Mouse (Mus musculus): Measurements from ENCODE around the gene Wnk4. TPM values are rescaled to one million over a fixed set of nuclear protein-coding genes. Genes with fewer than 3 reads are reported as not detected.

The Wnk4 gene
- polyA plus RNA-seq, 1 experiment from 2014 or later: 30.5 TPM

DNA sequence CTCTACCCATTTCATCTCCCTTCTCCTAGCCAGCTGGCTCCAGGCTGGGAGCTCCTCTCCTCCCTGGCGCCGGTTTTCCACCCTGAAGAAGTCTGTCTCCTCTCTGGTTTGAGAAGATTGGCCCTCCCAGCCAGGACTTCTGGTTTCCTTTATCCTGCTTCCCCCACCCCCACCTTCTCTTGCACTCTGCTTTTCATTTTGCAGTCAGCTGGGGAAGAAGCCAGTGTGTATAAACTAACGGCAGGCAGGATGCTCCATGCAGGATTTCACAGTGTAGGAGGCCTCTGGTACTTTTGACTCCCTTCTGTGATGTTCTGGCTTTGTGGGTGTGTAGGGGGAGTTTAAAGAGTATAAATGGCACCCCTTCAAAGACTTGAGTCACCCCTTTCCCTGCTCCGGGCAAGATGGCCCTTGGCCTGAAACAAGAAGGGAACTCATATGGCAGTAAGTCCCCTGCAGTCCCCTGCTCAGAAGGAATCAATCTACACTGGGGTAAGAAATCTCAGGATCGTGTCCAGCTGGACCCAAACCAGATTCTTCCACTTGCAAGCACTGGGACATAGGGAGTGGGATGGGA lies 22.2 kb upstream of the Wnk4 start:
- no peak overlapping the region for H3K4me2 ChIP-seq (replicated peaks; ENCODE audit: low read depth, low read length)
- H3K27ac ChIP-seq (ENCODE audit: low read length): peak overlapping the region; percentile 60; the same call in 1 of the 2 replicates
- 39% methylated on average over 5 of the region's 5 CpGs for WGBS
- no peak overlapping the region for H3K4me3 ChIP-seq (ENCODE audit: low read length)
- H3K27me3 ChIP-seq (ENCODE audit: insufficient read depth, low read length): no peaks in the 10 kb centered on the region
- H3K9me3 ChIP-seq (ENCODE audit: low read length): no peaks in the 10 kb centered on the region
- peak; percentile 54; the same call in 1 of the 2 replicates for ATAC-seq (ENCODE audit: low FRiP score, low TSS enrichment)
- H3K36me3 ChIP-seq (ENCODE audit: insufficient read depth, low read length): no peaks in the 10 kb centered on the region
- H3K4me1 ChIP-seq (ENCODE audit: insufficient read depth, low read length): peaks cover 4% of the 10 kb centered on the region; the same call in 1 of the 2 replicates
- H3K9ac ChIP-seq (replicated peaks; ENCODE audit: low read length): no peak overlapping the region

- H3K4me3 ChIP-seq (ENCODE audit: low read length): peak overlapping the region; percentile 80; the same call in 1 of the 2 replicates
- H3K9ac ChIP-seq (replicated peaks; ENCODE audit: low read length): peak overlapping the region; percentile 53
- no peaks in the 10 kb centered on the region for H3K27me3 ChIP-seq (ENCODE audit: insufficient read depth, low read length)
- peak overlapping the region; percentile 91 for H3K27ac ChIP-seq (ENCODE audit: low read length)
- no peak for ATAC-seq (ENCODE audit: low FRiP score, low TSS enrichment)
- 15% methylated on average over 4 of the region's 4 CpGs for WGBS
- H3K36me3 ChIP-seq (ENCODE audit: insufficient read depth, low read length): no peaks in the 10 kb centered on the region
- H3K4me2 ChIP-seq (replicated peaks; ENCODE audit: low read depth, low read length): peak overlapping the region; percentile 95
- H3K4me1 ChIP-seq (ENCODE audit: insufficient read depth, low read length): peaks cover 39% of the 10 kb centered on the region
- no peaks in the 10 kb centered on the region for H3K9me3 ChIP-seq (ENCODE audit: low read length)
These were observed 15.3 kb upstream of the Wnk4 start for GRCm38 (mm10) chr11:101245071-101245470.

- under 1% methylated on average over 46 of the region's 63 CpGs for WGBS
- peak; percentile 75 for ATAC-seq (ENCODE audit: low FRiP score, low TSS enrichment)
- Histone ChIP-seq H3K27me3 (ENCODE audit: insufficient read depth, low read length) (no peaks in the 10 kb centered on the region), H3K36me3 (ENCODE audit: insufficient read depth, low read length) (no peaks in the 10 kb centered on the region), H3K4me2 (replicated peaks; ENCODE audit: low read depth, low read length) (peak within 1 kb of the TSS; percentile 95), H3K4me3 (ENCODE audit: low read length) (peak within 1 kb of the TSS; percentile 80), H3K27ac (ENCODE audit: low read length) (peak within 1 kb of the TSS; percentile 91), H3K4me1 (ENCODE audit: insufficient read depth, low read length) (peaks cover 39% of the 10 kb centered on the region), H3K9ac (replicated peaks; ENCODE audit: low read length) (peak within 1 kb of the TSS; percentile 93), H3K9me3 (ENCODE audit: low read length) (no peaks in the 10 kb centered on the region)
These were observed 14.3 kb upstream of the Wnk4 start, which contains the start of gene Ramp2 for GRCm38 (mm10) chr11:101245855-101246701. Ramp2 (plus strand) TSS chr11:101246028.

GRCm38 (mm10) chr11:101246702-101247012 lies 13.7 kb upstream of the Wnk4 start:
- Histone ChIP-seq H3K9me3 (ENCODE audit: low read length) (no peaks in the 10 kb centered on the region), H3K9ac (replicated peaks; ENCODE audit: low read length) (peak overlapping the region; percentile 93), H3K36me3 (ENCODE audit: insufficient read depth, low read length) (no peaks in the 10 kb centered on the region), H3K4me2 (replicated peaks; ENCODE audit: low read depth, low read length) (peak overlapping the region; percentile 95), H3K4me3 (ENCODE audit: low read length) (peak overlapping the region; percentile 80), H3K4me1 (ENCODE audit: insufficient read depth, low read length) (peaks cover 41% of the 10 kb centered on the region), H3K27ac (ENCODE audit: low read length) (peak overlapping the region; percentile 91), H3K27me3 (ENCODE audit: insufficient read depth, low read length) (no peaks in the 10 kb centered on the region)
- ATAC-seq (ENCODE audit: low FRiP score, low TSS enrichment): no peak; the same call in 1 of the 2 replicates
- WGBS: 6% methylated on average over 7 of the region's 7 CpGs

- peak overlapping the region; percentile 80 for H3K4me3 ChIP-seq (ENCODE audit: low read length)
- peak overlapping the region; percentile 95 for H3K4me2 ChIP-seq (replicated peaks; ENCODE audit: low read depth, low read length)
- H3K4me1 ChIP-seq (ENCODE audit: insufficient read depth, low read length): peaks cover 46% of the 10 kb centered on the region
- peak overlapping the region; percentile 91 for H3K27ac ChIP-seq (ENCODE audit: low read length)
- peak overlapping the region; percentile 93 for H3K9ac ChIP-seq (replicated peaks; ENCODE audit: low read length)
- 85% methylated on average over 6 of the region's 6 CpGs for WGBS
- H3K9me3 ChIP-seq (ENCODE audit: low read length): no peaks in the 10 kb centered on the region
- H3K36me3 ChIP-seq (ENCODE audit: insufficient read depth, low read length): no peaks in the 10 kb centered on the region
- ATAC-seq (ENCODE audit: low FRiP score, low TSS enrichment): no peak
- H3K27me3 ChIP-seq (ENCODE audit: insufficient read depth, low read length): no peaks in the 10 kb centered on the region
These were observed 12.8 kb upstream of the Wnk4 start for GRCm38 (mm10) chr11:101247521-101248030.

GRCm38 (mm10) chr11:101248258-101248994 lies 11.9 kb upstream of the Wnk4 start:
- Histone ChIP-seq H3K4me2 (replicated peaks; ENCODE audit: low read depth, low read length) (peak overlapping the region; percentile 95), H3K27ac (ENCODE audit: low read length) (peak overlapping the region; percentile 91), H3K4me3 (ENCODE audit: low read length) (peak overlapping the region; percentile 80; the same call in 1 of the 2 replicates), H3K9ac (replicated peaks; ENCODE audit: low read length) (peak overlapping the region; percentile 37; the same call in 1 of the 2 replicates), H3K27me3 (ENCODE audit: insufficient read depth, low read length) (no peaks in the 10 kb centered on the region), H3K36me3 (ENCODE audit: insufficient read depth, low read length) (no peaks in the 10 kb centered on the region), H3K9me3 (ENCODE audit: low read length) (no peaks in the 10 kb centered on the region), H3K4me1 (ENCODE audit: insufficient read depth, low read length) (peaks cover 51% of the 10 kb centered on the region)
- peak; percentile 16 for ATAC-seq (ENCODE audit: low FRiP score, low TSS enrichment)
- 19% methylated on average over 14 of the region's 14 CpGs for WGBS

- H3K4me3 ChIP-seq (ENCODE audit: low read length): no peak overlapping the region
- peak overlapping the region; percentile 79 for H3K27ac ChIP-seq (ENCODE audit: low read length)
- ATAC-seq (ENCODE audit: low FRiP score, low TSS enrichment): no peak
- peaks cover 42% of the 10 kb centered on the region for H3K4me1 ChIP-seq (ENCODE audit: insufficient read depth, low read length)
- WGBS: 57% methylated on average over 2 of the region's 2 CpGs
- no peaks in the 10 kb centered on the region for H3K9me3 ChIP-seq (ENCODE audit: low read length)
- H3K4me2 ChIP-seq (replicated peaks; ENCODE audit: low read depth, low read length): no peak overlapping the region
- H3K27me3 ChIP-seq (ENCODE audit: insufficient read depth, low read length): no peaks in the 10 kb centered on the region
- no peak overlapping the region for H3K9ac ChIP-seq (replicated peaks; ENCODE audit: low read length)
- peaks cover 4% of the 10 kb centered on the region; the same call in 1 of the 2 replicates for H3K36me3 ChIP-seq (ENCODE audit: insufficient read depth, low read length)
These were observed 9.3 kb upstream of the Wnk4 start for GRCm38 (mm10) chr11:101251031-101251430.

DNA sequence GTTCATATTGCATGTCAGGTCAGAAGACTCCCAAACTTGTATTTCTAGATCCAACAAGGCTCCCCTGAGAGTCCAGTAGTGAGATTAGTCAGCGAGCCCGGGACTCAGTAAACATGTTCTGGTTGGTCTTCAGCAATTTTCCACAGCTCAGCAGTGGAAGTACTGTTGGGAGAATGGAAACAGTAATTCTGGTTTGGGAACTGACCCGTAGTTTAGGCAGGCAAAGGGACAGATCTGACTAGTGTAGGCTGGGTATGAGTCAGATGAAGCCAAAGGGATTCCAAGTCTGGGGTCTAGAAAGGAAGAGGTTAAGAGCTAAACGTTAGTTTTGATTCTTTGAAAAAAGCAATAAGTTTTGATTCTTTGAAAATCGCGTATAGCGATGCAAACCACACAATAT lies 7.4 kb upstream of the Wnk4 start:
- H3K4me3 ChIP-seq (ENCODE audit: low read length): peak overlapping the region; percentile 96
- no peaks in the 10 kb centered on the region for H3K27me3 ChIP-seq (ENCODE audit: insufficient read depth, low read length)
- no peak for ATAC-seq (ENCODE audit: low FRiP score, low TSS enrichment)
- H3K4me1 ChIP-seq (ENCODE audit: insufficient read depth, low read length): peaks cover 31% of the 10 kb centered on the region
- H3K9ac ChIP-seq (replicated peaks; ENCODE audit: low read length): peak overlapping the region; percentile 96
- peak overlapping the region; percentile 96 for H3K27ac ChIP-seq (ENCODE audit: low read length)
- H3K9me3 ChIP-seq (ENCODE audit: low read length): no peaks in the 10 kb centered on the region
- 8% methylated on average over 7 of the region's 7 CpGs for WGBS
- peak overlapping the region; percentile 95 for H3K4me2 ChIP-seq (replicated peaks; ENCODE audit: low read depth, low read length)
- peaks cover 10% of the 10 kb centered on the region for H3K36me3 ChIP-seq (ENCODE audit: insufficient read depth, low read length)

DNA sequence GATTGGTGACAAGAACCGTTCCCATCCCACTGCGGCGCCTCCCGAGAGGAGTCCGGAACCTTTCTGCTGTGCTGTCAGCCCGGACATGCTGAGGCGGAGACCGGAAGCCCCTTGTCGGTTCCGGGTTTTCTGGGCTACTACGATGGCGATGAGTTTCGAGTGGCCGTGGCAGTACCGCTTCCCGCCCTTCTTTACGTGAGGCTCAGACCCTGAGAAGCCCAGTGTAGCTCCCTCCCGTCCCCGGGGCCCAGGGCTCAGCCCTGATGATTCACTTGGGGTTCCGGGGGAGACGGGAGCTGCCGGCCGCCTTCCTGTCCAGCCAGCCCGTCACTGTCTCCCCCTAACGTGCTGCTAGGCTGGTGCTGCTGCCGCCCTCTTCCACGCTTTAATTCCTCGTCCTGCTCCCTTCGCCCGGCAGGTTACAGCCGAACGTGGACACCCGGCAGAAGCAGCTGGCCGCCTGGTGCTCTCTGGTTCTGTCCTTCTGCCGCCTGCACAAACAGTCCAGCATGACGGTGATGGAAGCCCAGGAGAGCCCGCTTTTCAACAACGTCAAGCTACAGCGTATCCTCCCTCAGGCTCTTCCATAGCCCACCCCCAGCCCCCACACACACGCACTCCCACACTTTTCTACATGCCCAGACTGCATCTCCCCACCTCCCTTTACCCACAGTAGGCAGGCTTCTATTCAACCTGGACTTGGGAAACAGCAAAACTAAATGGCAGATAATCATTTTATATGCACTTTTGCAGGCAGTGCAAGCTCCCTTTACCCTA lies 6.6 kb upstream of the Wnk4 start, which contains the start of gene Vps25:
TSS of gene Vps25 (plus strand) at position 95 of the 777 bp plus-strand sequence.
- peaks cover 10% of the 10 kb centered on the region for H3K36me3 ChIP-seq (ENCODE audit: insufficient read depth, low read length)
- H3K9ac ChIP-seq (replicated peaks; ENCODE audit: low read length): peak within 1 kb of the TSS; percentile 96
- H3K27me3 ChIP-seq (ENCODE audit: insufficient read depth, low read length): no peaks in the 10 kb centered on the region
- WGBS: under 1% methylated on average over 40 of the region's 40 CpGs
- peak within 1 kb of the TSS; percentile 96 for H3K27ac ChIP-seq (ENCODE audit: low read length)
- peak within 1 kb of the TSS; percentile 96 for H3K4me3 ChIP-seq (ENCODE audit: low read length)
- ATAC-seq (ENCODE audit: low FRiP score, low TSS enrichment): peak; percentile 78
- H3K9me3 ChIP-seq (ENCODE audit: low read length): no peaks in the 10 kb centered on the region
- H3K4me1 ChIP-seq (ENCODE audit: insufficient read depth, low read length): peaks cover 35% of the 10 kb centered on the region
- H3K4me2 ChIP-seq (replicated peaks; ENCODE audit: low read depth, low read length): peak within 1 kb of the TSS; percentile 95

Data from kidney, embryonic 16.5 days (tissue).